Mouse (Mus musculus) G1E (cell line): ENCODE measurements around the gene Esrrb.

ENCODE experiments used
- CTCF ChIP-seq: IDR thresholded peaks from 2 replicates; pipeline ENCODE4 v1.5.1; 2012; ENCODE audit warnings: low read depth, low read length, inconsistent platforms, mixed read lengths
- GATA1 ChIP-seq: IDR thresholded peaks from 2 replicates; pipeline ENCODE4 v1.6.1; 2012; ENCODE audit warnings: borderline replicate concordance, low read length, inconsistent platforms, mixed read lengths
- GATA2 ChIP-seq: IDR thresholded peaks from 2 replicates; pipeline ENCODE4 v1.6.1; 2012; ENCODE audit warnings: low read depth, low read length, inconsistent platforms, borderline replicate concordance
- POLR2AphosphoS5 ChIP-seq: IDR thresholded peaks from 2 replicates; pipeline ENCODE4 v1.6.1; 2012; ENCODE audit warnings: low read depth, low read length, inconsistent platforms; ENCODE audit not compliant: insufficient replicate concordance
- TAL1 ChIP-seq: conservative IDR thresholded peaks from 2 replicates; pipeline ENCODE4 v1.6.1; 2012; ENCODE audit warnings: low read depth, low read length, inconsistent platforms, mixed read lengths

DNA sequence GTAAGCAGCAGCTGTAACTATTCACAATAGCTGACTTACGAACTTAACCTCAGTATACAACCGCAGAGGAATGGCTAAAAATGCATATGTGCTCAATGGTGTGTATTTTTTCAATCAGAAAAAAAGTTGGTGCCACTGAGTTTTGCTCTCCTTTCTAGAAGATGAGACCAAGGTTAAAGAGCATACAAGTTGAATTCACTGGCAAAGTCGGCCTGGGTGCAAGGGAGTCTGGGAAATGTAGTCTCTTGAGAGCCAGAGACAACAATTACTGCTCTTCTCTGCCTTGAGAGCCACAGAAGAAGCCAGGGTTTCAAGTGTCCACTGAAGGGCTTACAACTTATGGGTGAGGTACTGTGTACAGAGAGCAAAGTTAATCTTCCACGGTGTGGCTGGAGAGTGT is 31.1 kb upstream of the Esrrb start:
- no peak for TF ChIP-seq CTCF
- TF ChIP-seq TAL1, result no peak
- no peak for TF ChIP-seq POLR2AphosphoS5
- no peak for TF ChIP-seq GATA1
- no peak for TF ChIP-seq GATA2
